Mouse (Mus musculus): ENCODE measurements around the gene Crtc3. TPM values are rescaled to one million over a fixed set of nuclear protein-coding genes. Genes with fewer than 3 reads are reported as not detected.

The Crtc3 gene
- total RNA-seq (2021), result 10 to 100 TPM; 16.7 to 25.1 TPM
- long read RNA-seq, experiment 1, partial matches to known transcripts, result 5 of 11 reads
- long read RNA-seq, experiment 1, other reads (novel, unspliced or antisense), result 6 of 11 reads
- long read RNA-seq, experiment 2, full-length matches to known transcripts, result 2 of 10 reads
- long read RNA-seq, experiment 2, partial matches to known transcripts, result 1 of 10 reads
- long read RNA-seq, experiment 2, other reads (novel, unspliced or antisense), result 7 of 10 reads

DNA sequence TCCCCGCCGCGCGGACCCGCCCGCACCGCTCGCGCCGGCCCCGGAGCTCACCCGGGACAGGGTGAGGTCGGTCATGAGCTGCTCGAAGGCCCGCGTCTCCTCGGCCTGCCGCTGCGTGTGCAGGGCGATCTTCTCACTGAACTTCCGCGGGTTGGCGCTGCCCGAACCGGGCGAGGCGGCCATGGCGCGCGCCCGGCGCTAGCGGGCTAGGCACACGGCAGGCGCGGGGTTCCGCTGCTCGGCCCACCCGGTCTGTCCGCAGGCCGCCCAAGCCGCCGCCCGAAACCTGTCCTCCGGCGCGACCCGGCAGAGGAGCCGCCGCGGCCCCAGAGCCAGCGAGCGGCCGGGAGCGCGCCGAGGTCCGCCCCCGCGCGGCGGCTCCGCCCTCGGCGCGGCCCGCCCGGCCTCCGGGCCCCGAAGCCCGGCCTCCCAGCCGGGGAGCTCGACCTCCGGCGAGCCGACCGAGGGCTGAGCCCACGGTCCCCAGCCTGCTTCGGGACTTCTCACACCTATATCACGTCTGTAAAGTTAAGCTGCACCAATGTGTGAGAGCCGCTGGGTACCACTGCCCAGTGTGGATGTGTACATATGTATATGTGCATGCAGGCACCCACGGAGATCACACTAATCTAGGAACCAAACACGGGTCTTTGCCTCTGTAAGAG is at the start of gene Crtc3:
Gene Crtc3 (minus strand): TSS at position 322 of the 665 bp plus-strand sequence.
- peak; percentile 77 for DNase-seq

DNA sequence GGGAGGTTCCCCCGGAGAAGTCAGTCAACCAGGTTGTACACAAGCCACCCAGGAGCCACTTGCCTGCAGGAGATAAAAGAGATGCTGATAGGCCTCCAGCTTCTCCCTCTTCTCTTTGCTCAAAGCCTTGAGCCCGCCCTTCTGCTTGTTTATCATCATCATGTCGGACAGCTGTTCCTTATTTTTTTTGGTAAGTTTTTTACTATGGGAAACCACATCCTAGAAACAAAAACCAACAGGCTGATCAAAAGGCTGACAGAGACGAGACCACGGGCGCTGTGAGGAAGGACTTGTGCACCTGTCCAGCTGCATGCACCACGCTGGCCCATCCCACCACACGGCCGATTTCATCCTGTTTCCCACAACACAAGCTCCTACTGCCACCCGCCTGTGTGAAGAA is 47.5 kb upstream of the Crtc3 start:
- DNase-seq, result no peak

DNA sequence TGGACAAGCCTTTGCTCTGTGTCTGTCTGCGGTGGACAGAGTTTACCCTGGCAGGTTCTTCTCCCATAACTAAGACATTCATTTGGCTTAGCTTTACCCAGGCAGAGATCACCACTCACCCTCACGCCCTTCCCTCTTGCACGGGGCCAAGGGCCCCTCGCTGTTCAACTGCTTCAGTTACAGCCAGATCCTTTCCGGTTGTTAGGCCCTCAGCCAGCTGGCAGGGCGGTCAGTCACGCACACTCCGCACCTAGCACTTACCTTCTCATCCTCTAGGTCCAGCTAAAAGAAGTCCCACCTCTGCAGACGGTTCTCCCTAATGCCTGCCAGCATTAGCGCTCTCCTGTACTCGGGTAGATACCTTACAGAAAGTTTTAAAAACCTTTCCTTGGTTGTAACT is 44.3 kb upstream of the Crtc3 start:
- DNase-seq, result no peak

DNA sequence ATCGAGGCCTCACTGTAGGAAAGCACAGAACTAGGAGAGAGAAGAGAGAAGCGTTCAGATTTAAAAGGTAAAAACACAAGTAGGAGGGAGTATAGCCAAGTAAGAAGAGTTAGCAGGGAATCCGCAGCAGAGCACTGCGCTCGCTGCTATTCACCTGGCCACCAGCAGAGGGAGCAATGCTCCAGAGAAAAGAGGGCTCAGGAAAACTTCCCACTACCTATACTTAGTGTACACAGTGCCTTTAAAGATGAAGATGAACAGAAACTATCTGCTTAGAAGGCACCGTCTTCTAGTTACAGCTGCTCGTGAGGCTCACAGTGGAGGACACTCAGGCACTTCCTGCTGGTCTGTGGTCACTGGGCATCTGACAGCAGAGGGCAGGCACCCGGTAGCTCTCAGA is 41.0 kb upstream of the Crtc3 start:
- DNase-seq, result peak; percentile 83

DNA sequence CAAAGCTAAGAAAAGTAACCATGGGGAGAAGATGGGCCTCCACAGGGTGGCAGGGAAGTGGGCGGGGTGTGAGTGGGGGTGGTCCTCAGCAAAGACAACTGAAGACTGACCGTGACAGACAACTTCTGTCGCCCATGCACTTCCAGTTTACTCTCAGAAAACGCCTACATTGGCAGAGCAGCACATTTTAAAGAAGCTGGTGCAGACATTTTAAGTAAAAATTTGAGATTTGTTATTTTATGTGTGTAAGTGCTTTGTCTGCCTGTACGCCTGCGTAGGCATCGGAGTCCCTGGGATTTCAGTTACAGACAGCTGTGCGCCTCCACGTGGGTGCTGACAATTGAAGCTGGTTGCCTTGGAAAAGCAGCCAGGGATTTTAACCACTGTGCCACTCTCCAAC is 32.4 kb upstream of the Crtc3 start:
- DNase-seq, result no peak

DNA sequence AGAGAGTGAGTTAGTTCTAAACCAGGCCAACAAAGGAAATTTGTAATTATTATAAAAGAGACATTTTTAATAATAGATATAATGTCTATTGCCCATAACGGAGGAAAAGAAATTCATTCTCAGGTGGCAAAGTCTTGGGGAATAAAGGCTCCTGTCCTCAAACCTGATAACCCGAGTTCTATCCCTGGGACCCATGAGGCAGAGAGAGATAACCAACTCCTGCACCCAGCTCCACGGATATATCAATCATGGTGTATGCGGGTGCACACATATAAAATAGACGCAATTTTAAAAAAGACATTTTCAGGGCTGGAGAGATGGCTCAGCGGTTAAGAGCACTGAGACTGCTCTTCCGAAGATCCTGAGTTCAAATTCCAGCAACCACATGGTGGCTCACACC is 30.9 kb upstream of the Crtc3 start:
- no peak for DNase-seq

DNA sequence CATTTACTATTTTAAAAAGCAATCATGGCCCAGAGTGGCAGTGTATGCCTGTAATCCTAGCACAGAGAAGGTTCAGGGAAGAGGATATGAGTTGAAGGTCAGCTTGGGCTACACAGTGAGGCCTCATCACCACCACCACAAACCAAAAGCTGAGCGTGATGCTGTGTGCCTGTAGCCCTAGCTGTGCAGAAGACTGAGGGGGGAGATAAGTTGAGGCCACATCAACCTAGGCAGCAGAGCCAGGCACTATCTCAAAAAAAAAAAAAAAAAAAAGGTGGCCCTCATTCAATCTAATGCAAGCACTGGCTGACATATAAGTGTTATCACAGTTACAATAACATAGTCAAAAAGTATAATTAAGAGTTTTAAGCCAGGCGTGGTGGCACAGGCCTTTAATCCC is 30.4 kb upstream of the Crtc3 start:
- no peak for DNase-seq

DNA sequence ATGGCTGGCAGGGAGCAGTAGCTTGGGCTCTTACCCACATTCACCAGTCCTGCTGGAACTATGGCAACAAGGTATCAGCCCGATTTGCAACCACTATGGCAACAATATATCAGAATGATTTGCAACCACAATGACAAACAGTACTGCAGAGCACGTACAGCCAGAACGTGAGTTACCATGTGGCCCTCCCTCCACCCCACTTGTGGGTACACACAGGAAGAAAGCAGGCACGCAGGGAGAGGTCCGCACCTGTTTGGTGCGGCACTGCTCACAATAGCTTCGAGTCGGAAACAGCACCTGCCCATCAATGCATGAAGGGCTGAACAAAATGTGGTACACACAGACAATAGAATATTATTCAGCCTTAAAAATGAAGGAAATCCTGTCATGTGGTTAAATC is 29.8 kb upstream of the Crtc3 start:
- DNase-seq, result no peak

DNA sequence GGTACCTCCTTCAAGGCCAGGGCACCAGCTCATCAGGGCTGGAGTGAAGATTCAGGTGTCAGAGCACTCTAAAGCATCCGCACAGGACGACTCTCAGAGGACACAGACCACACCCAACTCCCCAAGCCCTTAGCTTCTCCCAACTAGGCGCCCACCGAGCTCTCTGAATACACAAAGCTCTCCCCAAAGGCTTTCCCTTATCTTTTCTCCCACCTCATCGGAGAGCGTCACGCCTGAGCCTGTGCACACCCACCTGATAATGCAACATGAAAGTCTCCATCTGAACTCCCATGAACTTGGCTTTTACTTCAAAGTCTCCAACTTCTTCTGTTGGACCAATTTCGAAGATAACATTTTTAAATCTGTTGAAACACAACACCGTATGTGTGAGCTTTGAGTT is 28.1 kb upstream of the Crtc3 start:
- no peak for DNase-seq

DNA sequence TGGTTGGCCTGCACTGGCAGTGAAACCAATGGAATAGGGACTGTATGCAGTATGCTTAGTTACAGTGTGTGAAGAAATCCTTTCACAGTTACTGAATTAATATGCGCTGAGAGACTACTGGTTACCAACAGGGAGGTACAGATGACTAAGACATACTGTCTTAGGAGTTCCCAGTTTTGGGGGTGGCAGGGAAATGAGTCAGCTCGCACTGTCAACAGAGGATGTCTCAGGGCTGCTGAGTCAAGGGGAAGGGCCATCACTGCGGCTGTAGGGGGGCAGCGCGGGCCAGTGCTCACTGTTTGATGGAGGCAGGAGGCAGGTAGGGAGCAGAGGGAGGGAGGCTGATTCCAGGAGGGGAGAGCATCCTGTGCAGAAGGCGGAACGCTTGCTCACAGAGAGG is 26.6 kb upstream of the Crtc3 start:
- DNase-seq, result no peak

DNA sequence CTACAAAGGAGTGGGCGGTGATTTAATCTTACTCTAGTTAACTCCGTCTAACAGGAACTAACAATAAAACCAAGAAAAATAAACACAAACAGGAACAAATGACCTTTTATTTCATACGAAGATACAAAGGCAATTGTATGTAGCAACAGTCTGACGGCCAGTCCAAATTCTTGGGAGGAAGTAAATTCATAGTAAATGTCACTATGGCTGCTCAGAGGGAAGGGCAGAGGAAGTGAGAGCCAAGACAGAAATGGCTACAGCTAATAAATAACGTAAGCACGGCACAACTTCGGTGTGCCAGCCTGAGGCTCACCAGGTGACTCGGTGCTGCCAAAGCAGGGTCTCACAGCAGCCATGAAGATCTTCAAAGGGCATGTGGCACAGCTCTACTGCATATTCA is 22.8 kb upstream of the Crtc3 start:
- no peak for DNase-seq

DNA sequence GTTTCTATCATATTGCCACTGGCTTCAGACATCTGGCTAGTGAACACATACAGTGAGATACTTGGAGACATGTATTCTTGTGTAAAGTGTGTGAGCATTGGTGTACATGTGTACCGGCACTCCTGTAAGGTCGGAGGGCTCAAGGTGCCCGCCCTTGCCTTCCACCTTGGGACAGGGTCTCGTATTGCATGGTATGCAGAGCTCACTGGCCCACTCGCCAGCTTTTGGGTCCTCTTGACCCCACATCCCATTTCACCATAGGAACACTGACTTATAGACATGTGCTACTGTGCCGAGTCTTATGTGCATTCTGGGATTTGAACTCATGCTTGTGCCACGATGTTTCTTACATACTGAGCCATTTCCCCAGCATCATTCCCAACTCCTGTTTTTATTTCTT is 21.7 kb upstream of the Crtc3 start:
- no peak for DNase-seq

DNA sequence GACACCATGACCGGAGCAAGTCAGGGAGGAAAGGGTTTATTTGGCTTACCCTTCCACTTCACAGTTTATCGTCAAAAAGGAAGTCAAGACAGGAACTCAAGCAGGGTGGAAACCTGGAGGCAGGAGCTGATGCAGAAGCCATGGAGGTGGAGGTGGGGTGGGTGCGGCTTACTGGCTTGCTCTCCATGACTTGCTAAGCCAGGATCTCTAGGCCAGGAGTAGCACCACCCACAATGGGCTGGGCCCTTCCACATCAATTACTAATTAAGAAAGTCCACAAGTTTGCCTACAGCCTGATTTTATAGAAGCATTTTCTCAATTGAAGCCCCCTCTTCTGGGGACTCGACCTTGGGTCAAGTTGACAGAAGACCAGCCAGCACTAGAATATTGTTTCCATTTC is 15.4 kb upstream of the Crtc3 start:
- DNase-seq, result no peak

DNA sequence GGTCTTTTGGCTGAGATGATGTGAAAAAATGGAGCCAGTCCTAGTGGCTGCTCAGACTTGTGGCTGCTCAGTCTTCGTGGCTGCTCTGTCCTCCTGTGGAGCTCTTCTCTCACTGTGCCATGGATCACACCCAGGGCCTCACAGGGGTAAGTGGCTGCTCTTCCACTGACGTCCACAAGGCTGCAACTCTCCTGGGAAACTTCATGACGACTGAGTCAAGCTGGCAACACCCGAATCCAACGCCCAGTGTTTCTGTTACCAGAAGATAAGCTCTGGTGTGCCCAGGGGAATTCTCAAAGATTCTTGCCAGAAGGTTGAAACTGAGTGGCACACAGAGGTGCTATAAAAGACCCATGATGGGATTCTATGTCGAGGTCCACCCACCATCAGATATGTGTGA is 13.8 kb upstream of the Crtc3 start:
- no peak for DNase-seq

DNA sequence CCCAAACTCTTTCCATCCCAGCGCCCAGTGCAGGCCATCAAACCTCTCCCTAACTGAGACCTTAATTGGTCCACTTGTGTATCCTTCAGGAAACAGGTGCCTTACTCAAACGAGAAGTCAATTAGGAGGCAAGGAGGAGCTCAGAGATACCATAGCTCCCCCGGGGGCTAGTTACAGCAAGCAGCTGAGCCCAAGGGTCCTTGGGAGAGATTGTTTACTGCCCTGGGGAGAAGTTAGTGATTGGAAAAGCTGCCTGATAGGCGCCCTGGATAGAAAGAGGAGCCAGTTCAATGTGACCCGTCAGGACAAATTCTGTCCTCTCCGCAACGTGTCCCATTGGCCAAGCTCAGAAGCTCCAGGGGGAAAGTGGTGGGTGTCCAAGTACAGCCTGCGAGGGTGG is 11.0 kb upstream of the Crtc3 start:
- no peak for DNase-seq

DNA sequence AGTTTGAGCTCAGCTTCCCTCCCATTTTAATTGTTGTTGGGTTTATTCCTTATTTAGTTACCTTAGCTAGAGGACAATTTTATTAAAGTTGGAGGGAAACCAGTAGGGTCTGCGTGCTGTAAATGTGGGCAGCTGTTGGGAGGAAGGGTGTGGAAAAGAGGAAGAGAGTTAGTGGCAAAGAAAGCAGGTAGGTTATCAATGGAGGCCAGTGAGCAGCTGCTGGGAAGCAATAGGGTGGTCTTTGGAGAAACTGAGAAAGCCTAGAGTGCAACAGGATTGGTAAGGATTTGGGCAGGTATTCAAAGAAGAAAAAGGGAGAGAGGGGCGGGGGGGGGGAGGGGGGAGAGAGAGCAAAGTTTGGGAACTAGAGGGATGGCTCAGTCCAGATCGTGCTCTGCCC is 10.3 kb upstream of the Crtc3 start:
- no peak for DNase-seq

DNA sequence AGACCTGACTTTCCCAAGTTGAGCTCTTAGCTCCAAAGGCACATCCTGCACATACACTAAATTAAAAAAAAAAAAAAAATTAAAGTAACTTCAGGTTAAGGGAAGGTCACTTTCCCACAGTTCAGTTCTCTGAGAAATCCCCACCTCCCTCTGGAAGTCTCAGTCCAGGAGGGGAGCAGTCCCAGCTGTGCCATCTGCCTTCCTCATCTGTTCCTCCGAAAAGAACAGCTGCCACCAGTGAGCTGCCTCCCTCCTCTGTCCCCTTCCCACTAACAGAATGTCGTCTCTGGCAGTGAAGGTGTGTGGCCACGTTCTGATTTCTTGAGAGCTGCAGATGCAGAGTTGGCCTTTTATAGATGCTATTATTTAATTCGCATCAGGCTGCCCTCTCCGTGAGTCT is 9.2 kb upstream of the Crtc3 start:
- no peak for DNase-seq

DNA sequence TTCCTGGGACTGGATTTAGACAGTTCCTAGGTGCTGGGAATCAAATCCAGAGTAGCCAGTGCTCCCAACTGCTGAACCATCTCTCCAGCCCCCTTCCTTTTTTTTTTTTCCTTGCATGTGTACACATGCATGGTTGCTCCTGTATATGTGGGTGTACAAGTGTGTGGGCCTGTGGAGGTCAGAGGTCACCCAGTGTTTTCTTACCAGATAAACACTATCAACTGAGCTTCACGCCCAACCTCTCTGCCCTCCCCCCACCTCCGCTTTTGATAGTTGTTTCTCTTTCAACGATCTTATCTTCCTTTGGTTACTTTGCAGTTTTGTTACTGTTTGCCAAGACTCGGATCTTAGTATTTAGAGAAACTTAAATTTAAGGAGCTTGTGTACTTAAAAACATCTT is 8.2 kb upstream of the Crtc3 start:
- no peak for DNase-seq

DNA sequence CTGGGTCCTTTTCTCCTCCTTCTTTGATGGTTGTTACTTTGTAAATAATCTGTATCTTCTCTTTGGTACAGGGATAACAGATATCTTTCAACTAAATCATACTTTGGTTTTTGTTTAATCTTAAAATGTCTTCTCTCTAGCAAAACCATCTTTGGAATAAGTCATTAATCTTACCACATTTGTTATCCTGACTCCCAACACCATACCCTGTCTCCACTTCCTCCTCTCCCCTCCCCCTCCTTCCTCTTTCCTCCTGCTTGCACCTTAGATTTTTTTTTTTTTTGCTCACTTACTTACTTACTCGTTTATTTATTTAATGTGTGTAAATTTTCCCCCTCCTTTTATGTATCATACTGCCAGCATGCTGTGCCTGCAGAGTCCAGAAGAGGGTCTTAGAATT is 7.7 kb upstream of the Crtc3 start:
- no peak for DNase-seq

DNA sequence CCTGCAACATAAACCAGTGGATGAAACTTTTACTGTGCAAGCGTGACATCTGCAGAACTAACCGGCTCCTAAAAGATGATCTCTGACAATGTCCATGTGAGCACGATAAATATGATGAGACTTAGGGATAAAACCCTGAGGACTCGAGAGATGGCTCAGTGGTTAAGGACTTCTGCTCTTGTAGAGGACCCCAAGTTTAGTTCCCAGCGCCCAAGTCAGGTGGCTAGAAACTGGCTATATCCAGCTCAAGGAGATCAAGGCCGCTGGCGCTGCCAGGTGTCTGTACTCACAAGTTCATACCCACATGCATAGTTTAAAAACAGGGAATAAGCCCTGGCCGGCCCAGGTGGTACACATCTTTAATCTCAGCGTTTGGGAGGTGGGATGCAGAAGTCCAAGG is 3.8 kb upstream of the Crtc3 start:
- no peak for DNase-seq

DNA sequence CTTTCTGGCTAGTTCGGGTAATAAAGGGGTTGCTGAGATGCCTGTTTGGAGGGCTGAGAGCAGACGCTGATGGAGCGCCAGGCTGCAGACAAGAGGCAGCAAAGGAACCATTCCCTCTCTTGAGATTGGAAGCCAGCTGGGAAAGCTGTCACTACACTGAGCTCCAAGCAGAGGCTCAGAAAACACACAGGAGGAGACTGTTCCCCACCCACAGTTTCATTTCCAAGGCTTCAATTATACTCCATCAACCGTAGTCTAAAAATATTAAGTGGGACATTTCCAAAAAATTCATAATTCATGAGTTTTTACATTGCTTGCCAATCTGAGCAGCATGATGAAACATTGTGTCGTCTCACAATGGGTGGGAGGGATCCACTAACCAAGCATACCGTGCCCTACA is 2.5 kb upstream of the Crtc3 start:
- DNase-seq, result no peak

DNA sequence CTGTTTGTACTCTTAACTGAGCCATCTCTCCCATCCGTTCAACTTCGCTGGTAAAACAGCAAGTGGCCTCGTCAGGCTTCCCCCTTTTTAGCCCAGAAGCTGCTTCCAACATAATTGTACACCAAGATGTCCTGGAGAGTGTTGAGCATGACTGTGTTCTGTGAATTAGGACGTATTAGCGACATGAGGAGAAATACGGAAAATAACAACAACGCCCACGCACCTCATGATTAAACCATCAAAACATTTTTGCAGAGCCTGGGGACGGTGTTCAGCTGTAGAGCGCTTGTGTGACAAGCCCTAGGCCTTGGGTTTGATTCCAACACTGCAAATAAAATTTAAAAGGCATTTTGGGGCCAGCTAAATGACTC is 529 bp upstream of the Crtc3 start:
- DNase-seq, result no peak

DNA sequence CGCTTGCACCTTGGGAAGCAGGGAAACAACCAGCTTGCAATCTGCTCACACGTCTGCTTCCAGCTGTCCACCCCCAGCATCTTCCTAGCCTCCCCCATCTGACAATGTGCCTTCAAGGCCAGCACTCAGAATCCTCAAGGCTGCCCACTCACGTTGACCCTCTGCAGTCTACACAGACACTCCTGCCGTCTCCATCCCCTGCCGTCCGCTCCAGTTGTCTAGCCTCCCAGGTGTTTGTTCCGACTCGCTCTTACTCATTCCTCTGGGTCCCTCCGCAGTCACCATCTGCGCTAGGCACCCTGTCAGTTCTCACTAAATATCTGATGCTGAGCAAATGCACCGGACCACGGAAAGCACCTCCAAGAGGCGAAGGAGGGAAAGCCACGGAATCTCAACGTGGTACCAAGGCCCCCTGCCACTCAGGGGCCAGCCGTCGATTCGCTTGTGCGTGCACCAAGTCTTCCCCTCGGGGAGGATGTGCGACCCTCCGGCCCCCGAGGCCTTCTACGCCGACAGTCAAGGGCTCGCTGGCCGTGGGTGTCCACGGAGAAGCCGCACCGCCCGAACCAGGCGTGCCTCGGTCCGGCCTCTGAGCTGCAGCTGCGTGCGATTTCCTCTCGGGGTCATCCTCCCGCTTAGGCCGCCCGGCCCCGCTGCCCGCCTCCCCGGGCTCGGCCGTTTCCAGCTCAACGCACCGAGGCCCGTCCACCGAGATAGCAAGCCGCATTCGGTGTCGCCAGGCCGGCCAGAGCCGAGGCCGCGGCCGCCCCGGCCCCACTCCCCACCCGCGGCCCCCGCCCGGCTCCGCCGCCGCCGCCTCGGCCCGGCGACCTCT is 739 bp downstream of the Crtc3 start:
- peak; percentile 74 for DNase-seq

DNA sequence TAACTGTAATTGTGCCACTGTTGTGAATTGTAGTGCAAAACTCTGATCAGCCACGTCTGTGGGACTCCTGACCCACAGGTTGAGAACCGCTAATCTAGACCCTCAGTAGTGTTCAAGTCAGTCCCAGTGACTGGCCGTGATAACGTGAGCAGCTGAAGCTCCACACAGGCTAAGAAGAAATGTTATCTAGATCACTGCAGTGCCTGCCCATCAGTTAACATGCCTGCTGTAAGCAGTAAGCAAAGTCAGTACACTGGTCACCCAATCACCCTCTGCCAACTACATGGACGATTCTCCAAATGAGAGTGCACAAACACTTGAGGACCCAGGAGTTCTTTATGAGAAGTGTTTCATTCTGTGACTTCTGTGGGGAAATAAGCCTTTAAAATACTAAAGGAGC is 3.0 kb downstream of the Crtc3 start:
- DNase-seq, result no peak
